Mouse (Mus musculus) liver, adult 2 months (tissue): Measurements from ENCODE around the gene Sntb2. TPM values are rescaled to one million over a fixed set of nuclear protein-coding genes. Genes with fewer than 3 reads are reported as not detected.

Experiments used
- DNase-seq: peaks from one replicate; pipeline ENCODE4 v3.0.0-alpha.2; 2011; ENCODE audit warnings: low read depth, low spot score; ENCODE audit errors: extremely low read depth
- H3K27ac ChIP-seq: fragments of 200-500 bp; replicated peaks from 2 replicates; pipeline ENCODE4 v1.5.1; 2012; ENCODE audit warnings: low read depth, mild to moderate bottlenecking, control low read depth, inconsistent platforms, low read length; ENCODE audit not compliant: insufficient read depth
- H3K27me3 ChIP-seq: fragments of 200-500 bp; 2 replicates; pipeline ENCODE4 v1.6.1; 2012; ENCODE audit warnings: mild to moderate bottlenecking, moderate library complexity, low read length, inconsistent platforms; ENCODE audit not compliant: control insufficient read depth, insufficient read depth
- H3K36me3 ChIP-seq: fragments of 200-500 bp; 2 replicates; pipeline ENCODE4 v1.6.1; 2012; ENCODE audit warnings: low read length, inconsistent platforms; ENCODE audit not compliant: control insufficient read depth, insufficient read depth
- H3K4me1 ChIP-seq: fragments of 200-500 bp; 2 replicates; pipeline ENCODE4 v1.6.1; 2011; ENCODE audit warnings: low read length; ENCODE audit not compliant: control insufficient read depth, insufficient read depth
- H3K4me3 ChIP-seq: fragments of 200-500 bp; 2 replicates; pipeline ENCODE4 v1.5.1; 2011; ENCODE audit warnings: low read depth, mild to moderate bottlenecking, control low read depth, low read length, moderate library complexity; ENCODE audit not compliant: insufficient read depth
- H3K79me2 ChIP-seq: fragments of 200-500 bp; 2 replicates; pipeline ENCODE4 v1.6.1; 2012; ENCODE audit warnings: inconsistent platforms, mild to moderate bottlenecking, low read length, moderate library complexity; ENCODE audit not compliant: control insufficient read depth, insufficient read depth
- H3K9ac ChIP-seq: fragments of 200-500 bp; 2 replicates; pipeline ENCODE4 v1.6.1; 2012; ENCODE audit warnings: low read depth, mild to moderate bottlenecking, control low read depth, inconsistent platforms, low read length
- CTCF ChIP-seq: fragments of 200-500 bp; IDR thresholded peaks from 2 replicates; pipeline ENCODE4 v1.5.1; 2011; ENCODE audit warnings: low read depth, low read length, control low read depth
- POLR2A ChIP-seq: fragments of 200-500 bp; IDR thresholded peaks from 2 replicates; pipeline ENCODE4 v1.6.1; 2011; ENCODE audit warnings: low read length, control low read depth; ENCODE audit not compliant: insufficient read depth; ENCODE audit errors: extremely low read depth
- WGBS: fragments of 180-500 bp; shearing (Covaris S2); methylation state at CpG from one replicate; pipeline ENCODE4 v1.1.7; 2018; 5-methylcytosine and 5-hydroxymethylcytosine counted together
- polyA plus RNA-seq: library from polyadenylated mRNA; depleted of rRNA; stranded (reverse); fragments of >200 nt; gene quantifications from 2 replicates; pipeline ENCODE4 v1.2.3, GENCODE M21; 2012; rRNA removed
- total RNA-seq: library from RNA; depleted of rRNA; stranded (reverse); fragments of >200 nt; gene quantifications from 2 replicates; pipeline ENCODE4 v1.2.3, GENCODE M21; 2014; rRNA removed

The Sntb2 gene
- total and polyA plus RNA-seq, 2 experiments, result 1.6 to 3.0 TPM

GRCm38 (mm10) chr8:107065511-107066496 lies 130.3 kb downstream of the Sntb2 start, which contains the start of gene Tmed6:
TSS of gene Tmed6 (minus strand) at chr8:107065644.
- Histone ChIP-seq H3K4me1 (no peaks in the 10 kb centered on the region), H3K9ac (no peak within 1 kb of the TSS), H3K27me3 (no peaks in the 10 kb centered on the region), H3K36me3 (peaks cover 6% of the 10 kb centered on the region), H3K27ac (no peak within 1 kb of the TSS), H3K4me3 (no peak within 1 kb of the TSS), H3K79me2 (no peaks in the 10 kb centered on the region)
- WGBS, result 45% methylated on average over 17 of the region's 17 CpGs
- DNase-seq, result peak; percentile 29
- TF ChIP-seq CTCF (no peak), POLR2A (no peak)

Other genes starting within 250 kb of the Sntb2 start
- 0.07 TPM in 1 of 2 replicates, not detected in the other for gene Has3, start 65.5 kb upstream of the Sntb2 start, total RNA-seq
- 0.02 TPM in 2 replicates for gene Has3, start 65.5 kb upstream of the Sntb2 start, polyA plus RNA-seq
- 8.0 and 9.3 TPM in 2 replicates for gene Utp4, start 42.1 kb upstream of the Sntb2 start, total RNA-seq
- 11.8 and 14.9 TPM in 2 replicates for gene Utp4, start 42.1 kb upstream of the Sntb2 start, polyA plus RNA-seq
- gene Vps4a, start 95.5 kb downstream of the Sntb2 start, total RNA-seq, result 11.2 and 11.5 TPM in 2 replicates
- gene Vps4a, start 95.5 kb downstream of the Sntb2 start, polyA plus RNA-seq, result 9.5 and 9.7 TPM in 2 replicates
- gene Pdf, start 112.9 kb downstream of the Sntb2 start, total RNA-seq, result 19.5 and 26.6 TPM in 2 replicates
- 32.9 and 42.7 TPM in 2 replicates for gene Pdf, start 112.9 kb downstream of the Sntb2 start, polyA plus RNA-seq
- 11.6 and 13.3 TPM in 2 replicates for gene Cog8, start 120.9 kb downstream of the Sntb2 start, total RNA-seq
- gene Cog8, start 120.9 kb downstream of the Sntb2 start, polyA plus RNA-seq, result 17.5 and 27.0 TPM in 2 replicates
- 16.0 and 21.8 TPM in 2 replicates for gene Nip7, start 121.1 kb downstream of the Sntb2 start, total RNA-seq
- 17.8 and 26.2 TPM in 2 replicates for gene Nip7, start 121.1 kb downstream of the Sntb2 start, polyA plus RNA-seq
- gene Tmed6, start 129.9 kb downstream of the Sntb2 start, total RNA-seq, result 2.0 TPM in 1 of 2 replicates, not detected in the other
- gene Tmed6, start 129.9 kb downstream of the Sntb2 start, polyA plus RNA-seq, result not detected in 2 replicates
- gene Terf2, start 160.8 kb downstream of the Sntb2 start, total RNA-seq, result 3.6 and 4.0 TPM in 2 replicates
- 2.9 and 3.3 TPM in 2 replicates for gene Terf2, start 160.8 kb downstream of the Sntb2 start, polyA plus RNA-seq
- 253 and 256 TPM in 2 replicates for gene Cyb5b, start 214.9 kb downstream of the Sntb2 start, total RNA-seq
- 223 and 265 TPM in 2 replicates for gene Cyb5b, start 214.9 kb downstream of the Sntb2 start, polyA plus RNA-seq